Mouse (Mus musculus) mouse embryonic stem cell (cell line): ENCODE results near the gene Pnrc2.

Experiments
- in situ Hi-C, 2 experiments: fragments of 300-500 bp; cut with MboI; formaldehyde crosslinking; loops; 1 replicate in 1 of 2; 3 replicates in 1 of 2; pipeline ENCODE4 v1.14.3; 2019 to 2020; ENCODE audit warnings: low sequenced_read_pairs in 2 of 2, low pct_unique_long_range_greater_than_20kb in 1 of 2, mixed read lengths in 1 of 2; ENCODE audit not compliant: unreplicated experiment in 1 of 2

Pnrc2 gene

DNA sequence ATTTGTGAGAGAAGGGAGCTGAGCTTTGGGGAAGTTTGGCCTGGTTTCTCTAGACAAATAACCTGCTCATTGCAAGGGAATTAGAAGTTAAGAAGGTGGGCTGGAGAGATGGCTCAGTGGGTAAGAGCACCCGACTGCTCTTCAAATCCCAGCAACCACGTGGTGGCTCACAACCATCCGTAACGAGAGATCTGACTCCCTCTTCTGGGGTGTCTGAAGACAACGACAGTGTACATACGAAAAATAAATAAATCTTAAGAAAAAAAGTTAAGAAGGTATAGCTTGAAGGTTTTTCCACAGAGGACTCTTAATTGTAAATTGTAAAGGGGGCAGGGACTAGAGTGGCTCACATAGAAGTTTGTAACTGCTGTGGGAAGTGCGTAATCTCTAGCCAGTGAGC is 1.9 kb upstream of the Pnrc2 start:
- in situ Hi-C loops = no loop called here

DNA sequence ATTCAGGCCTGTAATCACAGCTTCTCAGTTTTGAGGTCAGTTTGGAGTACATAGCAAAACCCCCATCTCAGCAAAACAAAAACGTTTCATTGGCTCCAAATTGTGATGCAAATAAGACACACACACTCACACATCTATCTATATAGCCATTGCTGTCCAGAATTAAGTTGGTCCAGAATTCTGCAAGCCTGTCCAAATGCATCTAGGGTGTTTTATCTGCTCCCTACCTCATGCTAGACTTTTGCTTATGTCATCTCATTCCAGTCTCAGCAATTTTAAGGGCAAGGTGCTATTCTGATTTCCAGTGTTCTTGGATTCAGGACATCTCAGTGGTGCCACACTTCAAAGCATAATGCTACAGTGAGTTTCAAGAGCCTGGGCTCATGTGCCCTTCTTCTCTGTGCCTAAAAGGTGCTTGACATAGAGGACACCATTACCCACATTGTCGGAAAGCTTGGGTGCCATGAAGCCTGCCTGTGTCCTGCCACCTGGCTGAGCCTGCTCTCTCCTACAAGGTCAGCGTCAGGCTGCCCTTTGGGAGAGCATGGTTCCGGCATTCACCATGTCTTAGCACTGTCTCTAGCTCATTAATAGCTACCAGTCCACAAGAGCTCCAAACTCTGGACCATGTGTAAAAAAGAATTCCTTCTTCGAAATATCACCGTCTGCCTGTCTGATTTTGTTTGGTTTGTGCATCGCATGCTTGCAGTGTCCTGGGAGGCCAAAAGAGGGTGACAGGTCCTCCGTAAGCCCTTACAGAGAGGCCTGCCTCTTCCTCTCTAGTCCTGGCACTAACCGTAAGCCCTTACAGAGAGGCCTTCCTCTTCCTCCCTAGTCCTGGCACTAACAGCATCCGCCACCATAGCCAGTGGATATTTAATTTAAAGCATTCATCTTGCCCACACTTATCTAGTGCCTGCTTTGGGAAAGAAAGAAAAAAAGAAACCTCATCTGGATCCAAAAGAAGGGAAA is 1.2 kb upstream of the Pnrc2 start:
- in situ Hi-C loops = no loop called here

DNA sequence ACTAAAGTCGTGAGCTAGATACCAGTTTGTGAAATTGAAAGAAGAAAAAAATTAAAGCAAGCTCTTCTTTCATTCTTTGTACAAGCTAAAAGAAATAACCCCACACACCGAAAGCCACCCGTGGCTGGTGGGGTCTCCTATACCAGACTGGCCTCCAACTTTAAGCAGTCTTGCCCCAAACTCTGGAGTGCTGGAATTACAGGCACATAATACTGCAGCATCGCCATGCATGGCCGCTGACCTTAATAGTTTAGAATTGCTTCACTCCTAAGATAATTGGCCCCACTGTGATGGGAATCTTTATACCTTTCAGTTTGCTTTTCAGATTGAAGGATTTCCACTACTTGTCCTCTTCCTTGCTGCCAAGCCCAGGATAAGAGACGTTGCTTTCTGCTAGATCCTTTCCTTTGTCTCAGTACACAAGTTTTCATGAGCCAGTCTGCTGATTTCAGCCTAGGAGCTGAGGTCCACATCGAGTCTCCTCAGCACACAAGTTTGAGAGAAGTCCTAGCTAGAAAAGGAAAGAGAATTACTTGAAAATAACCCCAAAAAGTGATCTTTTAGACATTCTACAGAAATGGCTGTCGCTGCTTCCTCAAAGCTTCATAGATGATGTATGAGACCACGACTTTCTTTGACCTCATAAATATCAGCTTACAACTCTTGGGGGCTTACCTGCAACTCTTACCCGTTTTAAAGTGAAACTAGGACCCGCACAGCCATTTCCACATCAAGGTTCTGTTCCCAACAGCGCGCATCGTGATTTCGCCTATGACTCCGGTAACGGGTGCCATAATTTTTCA is 860 bp downstream of the Pnrc2 start:
- in situ Hi-C loops = no loop called here

DNA sequence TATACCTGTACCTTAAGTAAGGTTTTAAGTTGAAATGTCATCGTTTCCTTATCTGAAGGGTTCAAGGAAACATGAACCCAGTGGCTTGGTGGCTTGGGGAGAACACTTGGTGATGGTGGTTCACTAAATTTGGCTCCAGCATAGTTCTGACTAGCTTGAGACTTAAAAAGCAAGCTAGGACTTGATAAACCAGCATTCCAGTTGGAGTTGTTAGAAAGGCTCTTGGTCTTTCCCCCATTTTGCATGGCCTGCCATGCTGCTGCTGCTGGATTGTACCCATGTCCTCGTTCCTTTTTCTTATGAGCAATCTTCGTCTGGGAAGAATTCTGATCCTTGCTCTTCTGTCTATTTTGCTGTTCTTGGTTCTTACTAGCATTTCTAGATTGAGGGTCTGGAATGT is 1.6 kb downstream of the Pnrc2 start:
- in situ Hi-C loops = no loop called here

DNA sequence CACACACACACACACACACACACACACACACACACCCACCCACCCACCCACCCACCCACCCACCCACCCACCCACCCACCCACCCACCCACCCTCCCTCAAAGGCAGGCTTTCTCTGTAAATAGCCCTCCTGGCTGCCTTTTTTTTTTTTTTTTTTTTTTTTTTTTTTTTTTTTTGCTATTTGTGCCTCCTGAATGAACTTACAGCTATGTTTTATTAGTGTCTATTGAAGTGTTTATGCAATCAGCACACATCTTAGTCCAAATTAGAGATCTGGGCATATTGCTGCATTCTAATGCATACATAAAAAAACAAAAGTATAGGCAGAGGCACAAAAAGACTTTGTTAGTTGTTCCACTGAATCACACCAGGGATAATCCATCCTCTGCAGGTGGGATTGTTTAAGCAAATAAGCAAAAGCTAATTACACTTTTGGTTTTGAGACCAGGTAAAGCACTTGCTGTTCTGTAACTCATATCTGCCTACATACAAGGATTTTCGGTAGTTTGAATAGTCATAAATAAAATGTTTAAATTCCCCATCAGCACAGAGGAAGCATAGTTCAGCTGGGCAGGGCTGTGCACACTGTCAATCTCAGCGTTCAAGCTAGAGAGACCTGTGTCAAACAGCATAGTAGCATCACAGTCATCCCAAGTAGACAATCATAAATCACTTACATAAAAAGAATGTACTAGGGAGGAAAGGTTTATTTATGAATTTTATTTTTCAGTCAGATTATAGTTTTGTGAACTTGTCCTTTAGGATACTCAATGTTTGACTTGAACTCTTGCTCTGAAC is 3.2 kb downstream of the Pnrc2 start:
- in situ Hi-C loops = no loop called here

DNA sequence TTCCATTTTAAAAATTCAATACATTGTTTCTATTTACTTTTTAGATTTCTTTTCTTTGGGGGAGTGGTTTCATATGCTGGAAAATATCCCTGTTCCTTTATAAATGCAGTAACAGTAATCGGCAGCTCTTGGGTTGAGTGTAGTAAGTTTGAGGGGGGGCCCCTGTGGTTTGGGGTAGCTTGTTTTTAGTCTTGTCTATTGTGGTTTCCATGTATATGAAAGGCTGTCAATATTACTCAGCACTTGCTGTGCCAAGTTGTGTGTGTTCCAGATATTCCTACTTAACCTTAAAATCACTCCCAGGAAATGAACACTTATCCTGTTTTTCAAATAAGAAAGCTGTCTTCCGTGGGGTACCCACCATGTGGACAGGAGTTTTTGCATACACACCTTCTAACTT is 4.7 kb downstream of the Pnrc2 start:
- in situ Hi-C loops = no loop called here

DNA sequence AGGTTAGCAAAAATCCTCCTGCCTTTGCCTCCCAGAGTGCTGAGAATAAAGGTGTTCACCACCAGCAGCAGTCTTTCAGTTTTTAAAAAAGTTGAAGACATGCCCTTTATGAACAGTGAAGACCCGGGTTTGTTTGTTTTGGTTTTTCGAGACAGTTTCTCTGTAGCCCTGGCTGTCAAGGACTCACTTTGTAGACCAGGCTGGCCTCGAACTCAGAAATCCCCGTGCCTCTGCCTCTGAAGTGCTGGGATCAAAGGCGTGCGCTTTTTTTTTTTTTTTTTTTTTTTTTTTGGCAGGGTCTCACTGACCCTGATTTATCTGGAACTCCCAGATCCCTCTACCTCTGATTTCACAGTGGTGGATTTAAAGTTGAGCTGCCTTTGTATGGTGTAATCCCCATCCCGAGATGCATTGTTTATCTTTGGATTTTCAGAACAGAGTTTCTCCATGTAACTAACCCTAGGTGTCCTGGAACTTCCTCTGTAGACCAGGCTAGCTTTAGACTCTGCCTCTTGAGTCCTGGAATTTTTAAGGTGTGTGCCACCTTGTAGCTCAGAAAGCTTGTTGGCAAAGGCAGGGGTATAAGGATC is 16.0 kb downstream of the Pnrc2 start:
- in situ Hi-C loops = no loop called here

DNA sequence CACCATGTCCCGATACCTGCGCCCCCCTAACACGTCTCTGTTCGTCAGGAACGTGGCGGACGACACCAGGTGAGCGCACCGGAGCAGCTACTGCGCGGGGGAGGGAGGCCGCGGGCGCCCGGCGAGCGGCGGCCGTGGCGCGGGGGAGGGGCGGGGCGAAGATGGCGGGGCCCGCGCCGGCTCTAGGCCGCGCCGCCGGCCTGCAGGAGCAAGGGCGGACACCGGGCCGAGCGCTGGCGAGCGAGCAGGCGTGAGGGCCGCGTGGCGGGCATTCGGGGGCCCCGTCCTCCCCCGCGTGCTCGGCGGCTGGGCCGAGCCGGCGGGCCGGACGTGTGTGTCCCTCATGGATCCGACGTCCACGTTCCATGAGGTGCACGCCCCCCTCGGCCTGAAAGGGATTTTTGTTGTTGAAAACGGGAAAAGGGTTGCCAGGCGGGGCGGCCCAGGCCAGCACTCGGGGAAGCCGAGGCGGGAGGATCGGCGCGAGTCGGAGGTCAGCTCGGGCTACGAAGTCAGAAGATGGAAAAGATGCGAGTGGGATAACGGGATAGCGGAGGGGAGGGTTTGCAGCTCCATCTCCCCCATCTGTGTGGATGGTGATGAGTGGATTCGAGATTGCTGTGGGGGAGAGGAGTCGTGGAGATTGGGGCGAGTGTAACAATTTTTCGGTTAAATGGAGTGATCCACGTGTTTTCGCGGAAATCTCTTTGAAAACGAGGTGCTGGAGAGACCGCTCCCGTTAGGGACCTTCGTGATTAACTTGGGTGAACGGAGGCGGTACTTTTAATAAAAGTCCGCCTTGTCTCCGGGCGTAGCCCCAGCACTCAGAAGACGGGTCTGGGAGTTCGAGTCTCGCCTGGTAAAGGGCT is 17.2 kb downstream of the Pnrc2 start:
- in situ Hi-C loops = no loop called here

DNA sequence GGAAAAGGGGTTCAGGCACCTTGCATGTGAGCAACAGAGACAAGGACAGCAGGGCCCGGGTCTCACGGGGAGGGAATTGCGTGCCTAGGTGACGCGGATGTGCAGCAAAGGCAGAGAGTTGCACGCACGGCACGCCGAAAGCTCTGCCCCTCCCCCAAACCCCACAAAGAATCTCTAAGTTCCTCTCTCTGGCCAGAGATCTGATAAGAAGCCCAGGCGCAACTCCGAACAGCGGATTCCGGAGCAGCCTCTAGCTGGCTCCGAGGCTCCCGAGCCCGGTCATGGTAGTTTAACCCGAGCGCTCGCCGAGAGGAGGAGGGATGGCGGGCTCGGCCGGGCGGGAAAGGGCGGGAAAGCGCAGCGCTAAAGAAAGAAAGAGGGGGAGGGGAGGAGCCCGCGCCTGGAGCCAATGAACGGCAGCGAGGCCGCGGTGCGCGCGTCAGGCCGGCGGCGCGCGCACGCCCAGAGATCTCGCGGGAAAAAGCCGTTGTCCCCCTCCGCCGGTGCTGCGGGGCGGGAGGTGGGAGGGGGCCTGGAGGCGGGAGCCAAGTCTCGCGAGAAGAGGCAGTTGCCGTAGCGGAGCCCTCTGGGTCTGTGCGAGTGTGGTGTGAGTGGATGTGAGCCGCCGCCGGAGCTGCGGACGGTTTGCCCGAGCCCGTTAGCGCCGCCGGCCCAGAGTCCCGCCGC is 18.0 kb downstream of the Pnrc2 start, which contains the start of gene Srsf10:
Gene Srsf10 (plus strand): TSS at position 212 of the 687 bp plus-strand sequence.
- in situ Hi-C loops = no loop called here

DNA sequence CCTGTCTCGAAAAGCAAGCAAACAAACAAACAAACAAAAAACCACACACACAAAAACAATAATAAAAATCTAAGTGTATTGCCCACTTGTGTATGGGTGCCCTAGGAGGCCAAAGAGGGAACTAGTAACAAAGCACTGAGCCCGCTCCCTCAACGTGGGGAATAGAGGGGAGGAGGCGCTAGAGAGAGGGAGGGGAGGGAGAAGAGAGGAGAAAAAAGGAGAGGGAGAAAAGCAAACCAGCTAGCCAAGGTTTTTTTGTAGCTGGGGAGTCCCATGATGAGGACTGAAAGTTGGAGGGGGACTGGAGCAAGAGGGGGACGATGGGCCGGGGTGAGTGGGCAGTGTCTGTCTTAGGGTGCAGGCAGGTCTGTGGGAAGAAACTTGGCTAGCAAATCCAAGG is 18.6 kb downstream of the Pnrc2 start:
- in situ Hi-C loops = no loop called here

DNA sequence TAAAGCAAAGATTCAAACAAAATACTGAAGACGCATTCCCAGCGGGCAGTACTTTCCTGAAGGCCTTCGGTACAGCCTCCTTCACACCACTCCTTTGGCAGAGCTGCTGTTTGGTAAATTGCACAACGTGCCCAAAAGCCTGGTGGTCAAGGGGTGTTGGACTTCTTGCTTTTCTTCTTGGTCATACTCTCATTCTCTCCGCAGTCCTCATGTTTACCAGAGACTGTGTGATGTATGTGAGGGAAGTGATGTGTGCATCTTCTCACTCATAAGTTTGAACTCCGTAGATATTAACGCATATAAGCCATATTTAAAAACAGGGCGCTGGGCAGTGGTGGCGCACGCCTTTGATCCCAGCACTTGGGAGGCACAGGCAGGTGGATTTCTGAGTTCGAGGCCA is 19.0 kb downstream of the Pnrc2 start:
- in situ Hi-C loops = no loop called here

DNA sequence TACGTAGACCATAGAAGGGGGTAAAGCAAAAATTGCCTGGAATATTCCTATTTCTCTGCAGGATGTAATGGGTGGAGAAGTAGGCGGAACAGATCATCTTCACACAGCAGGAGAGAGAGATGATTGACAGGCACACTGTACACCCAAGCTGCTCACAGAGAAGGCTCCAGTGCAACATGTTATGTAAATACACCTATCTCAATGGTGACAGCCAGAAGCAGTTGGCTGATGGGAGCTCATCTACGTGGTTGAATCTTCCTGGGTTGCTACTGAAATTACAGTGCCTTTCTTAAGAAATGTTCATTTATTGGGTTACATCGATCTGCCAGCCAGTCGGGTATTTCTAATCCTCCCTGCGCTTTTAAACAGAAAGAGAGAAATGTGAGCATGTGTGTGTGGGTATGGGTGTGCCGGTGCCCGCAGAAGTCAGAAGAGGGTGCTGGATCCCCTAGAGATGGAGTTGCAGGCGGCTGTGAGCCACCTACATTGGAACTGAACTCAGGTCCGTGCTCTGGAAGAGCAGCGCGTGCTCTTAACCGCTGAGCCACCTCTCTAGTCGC is 19.6 kb downstream of the Pnrc2 start:
- in situ Hi-C loops = no loop called here

DNA sequence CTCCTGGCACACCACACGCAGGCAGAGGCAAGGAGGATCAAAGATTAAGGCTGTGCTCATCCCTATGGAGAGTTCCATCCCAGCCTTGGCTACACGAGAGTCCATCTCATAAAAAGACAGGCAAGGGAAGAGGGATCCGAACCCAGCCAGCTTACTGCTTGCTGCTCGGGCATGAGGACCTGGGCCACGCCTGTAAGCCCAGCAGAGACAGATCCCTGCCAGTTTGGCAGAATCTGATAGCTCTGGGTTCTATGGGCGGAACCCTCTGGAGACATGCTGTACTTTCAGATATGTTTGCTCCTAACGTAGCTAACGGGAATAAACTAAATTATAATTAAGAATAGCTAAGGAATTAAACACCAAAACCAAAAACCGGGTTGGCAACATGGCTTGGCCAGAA is 21.7 kb downstream of the Pnrc2 start:
- in situ Hi-C loops = no loop called here

DNA sequence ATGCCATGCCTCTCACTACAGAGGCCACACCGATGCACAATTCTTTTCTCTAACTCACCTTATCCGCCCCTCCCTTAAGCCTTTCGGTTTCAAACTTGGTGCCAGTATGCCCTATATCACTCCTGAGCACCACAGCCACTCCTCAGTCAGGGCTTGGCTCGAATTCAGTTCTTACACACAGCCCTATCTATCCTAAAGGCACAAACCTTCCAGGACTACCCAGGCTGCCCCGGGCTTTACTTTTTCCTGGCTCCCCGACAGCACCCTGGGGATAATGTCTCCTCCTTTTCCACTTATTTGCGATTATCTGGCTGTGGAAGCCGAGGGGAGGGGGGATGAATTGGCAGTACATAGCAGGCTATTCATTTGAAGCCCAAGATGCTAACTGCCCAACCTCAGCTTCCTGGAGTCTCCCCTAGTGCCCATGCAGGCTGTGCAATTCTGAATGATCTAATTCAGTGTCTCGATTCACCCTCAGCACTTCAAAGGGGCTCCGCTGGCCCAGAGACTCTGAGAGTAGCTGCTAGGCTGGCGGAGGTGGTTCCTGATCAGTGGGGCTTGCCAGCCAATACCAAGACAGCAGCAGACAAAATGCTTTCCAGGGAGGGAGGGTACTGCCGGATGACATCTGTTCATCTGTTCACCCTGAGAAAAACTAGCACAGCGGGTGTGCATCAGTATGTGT is 23.1 kb downstream of the Pnrc2 start:
- in situ Hi-C loops = no loop called here

DNA sequence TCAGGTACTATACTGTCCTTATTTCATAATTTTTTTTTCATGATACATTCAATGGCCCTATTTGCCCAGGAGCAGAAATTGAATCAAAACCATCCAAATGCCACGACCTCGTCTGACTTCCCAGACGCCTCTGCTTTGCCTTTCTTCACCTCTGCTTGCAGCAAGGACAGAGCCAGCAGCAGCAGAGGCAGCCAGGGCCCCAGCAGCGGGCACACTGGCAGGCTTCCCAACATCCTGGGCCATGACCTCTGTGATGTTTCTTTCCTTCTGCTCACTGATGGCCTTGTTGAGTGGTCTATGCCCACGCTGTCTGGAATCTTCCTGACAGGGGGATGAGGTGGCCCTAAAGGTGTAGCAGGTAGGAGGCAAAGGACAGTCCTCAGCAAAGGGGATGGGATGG is 26.1 kb downstream of the Pnrc2 start:
- in situ Hi-C loops = no loop called here

DNA sequence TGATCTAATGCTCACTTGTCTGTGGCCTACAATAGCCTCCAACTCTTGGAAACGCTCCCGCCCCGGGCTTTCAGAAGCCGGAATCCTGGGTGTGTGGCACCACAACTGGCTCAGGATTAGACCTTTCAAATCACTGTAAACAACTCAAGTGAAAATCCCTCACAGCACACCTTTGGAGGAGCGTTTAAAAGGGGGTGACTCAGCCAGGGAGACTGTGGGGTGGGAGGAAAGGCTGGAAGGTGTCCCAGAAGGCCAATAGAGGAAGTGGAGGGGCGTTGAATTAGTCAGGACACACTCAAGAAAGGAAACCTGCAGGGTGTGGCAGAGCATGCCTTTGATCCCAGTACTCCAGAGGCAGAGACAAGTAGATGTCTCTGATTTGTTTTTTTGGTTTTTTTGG is 29.2 kb downstream of the Pnrc2 start:
- in situ Hi-C loops = no loop called here
